Mouse (Mus musculus): ENCODE measurements around the gene Dnah1. TPM values are rescaled to one million over a fixed set of nuclear protein-coding genes. Genes with fewer than 3 reads are reported as not detected.
A peak's percentile ranks its signal among the peaks of the same experiment; 100 is the strongest.

Gene Dnah1
- total RNA-seq, 4 experiments from 2014 or later: 0.03 to 0.06 TPM; not detected in 2

DNA sequence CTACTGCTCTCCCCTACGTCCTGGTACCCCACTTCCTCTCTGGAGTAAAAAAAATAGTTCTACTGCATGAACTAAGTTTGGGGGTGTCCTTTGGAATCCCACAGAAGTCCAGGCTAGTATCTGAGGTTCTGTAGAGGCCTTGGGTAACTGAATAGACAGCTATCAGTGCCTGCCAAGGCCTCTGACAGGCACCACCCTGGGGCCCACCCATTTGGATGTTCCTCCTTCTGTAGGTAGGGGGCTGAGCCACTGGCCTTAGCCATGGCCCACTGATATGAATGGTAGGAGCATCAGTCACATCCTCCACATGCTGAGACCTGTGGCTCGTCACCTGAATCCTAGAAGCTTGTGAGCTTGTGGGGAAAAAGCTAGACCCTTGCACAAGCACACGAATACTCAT, 5.9 kb downstream of the Dnah1 start:
- no peak for DNase-seq (ENCODE audit: low spot score)

DNA sequence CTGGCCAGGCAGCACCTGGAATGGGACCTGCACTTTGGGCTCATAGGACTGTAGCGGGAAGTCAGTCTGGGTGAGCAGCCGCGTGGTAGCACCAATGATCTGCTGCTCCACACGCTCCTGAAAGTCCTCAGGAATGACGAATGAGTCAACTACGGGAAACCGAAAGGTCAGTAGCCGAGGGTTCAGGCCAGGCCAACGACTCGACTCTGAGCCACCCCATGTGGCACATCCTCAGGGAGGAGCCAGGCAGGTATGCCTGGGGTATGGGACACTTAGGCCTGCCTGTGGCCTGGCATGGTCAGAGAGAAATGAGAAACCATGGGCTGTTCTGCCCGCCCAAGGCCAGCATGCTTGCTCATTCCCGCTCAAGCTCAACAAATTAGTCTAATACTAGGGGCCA, 7.1 kb downstream of the Dnah1 start:
- no peak for DNase-seq (ENCODE audit: low spot score)

DNA sequence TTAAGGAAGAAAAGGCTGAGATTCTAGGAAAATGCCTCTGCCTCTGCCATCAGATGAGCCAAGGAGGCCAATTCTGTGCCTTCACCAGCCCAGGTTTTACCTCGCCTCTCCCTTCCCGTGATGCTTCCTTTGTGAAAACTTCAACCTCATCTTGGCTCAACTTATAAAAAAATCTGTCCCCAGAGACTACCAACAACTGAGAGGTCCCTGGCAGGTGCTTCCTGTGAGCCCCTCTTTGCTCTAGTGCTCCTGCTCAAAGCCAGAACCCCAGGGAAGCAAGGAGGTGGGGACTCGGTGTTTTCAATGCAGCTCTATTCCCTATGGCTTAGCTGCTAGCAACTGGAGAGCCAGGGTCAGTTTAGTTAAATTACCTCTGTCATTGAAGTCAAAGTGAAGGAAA, 10.5 kb downstream of the Dnah1 start:
- no peak for DNase-seq (ENCODE audit: low spot score)

DNA sequence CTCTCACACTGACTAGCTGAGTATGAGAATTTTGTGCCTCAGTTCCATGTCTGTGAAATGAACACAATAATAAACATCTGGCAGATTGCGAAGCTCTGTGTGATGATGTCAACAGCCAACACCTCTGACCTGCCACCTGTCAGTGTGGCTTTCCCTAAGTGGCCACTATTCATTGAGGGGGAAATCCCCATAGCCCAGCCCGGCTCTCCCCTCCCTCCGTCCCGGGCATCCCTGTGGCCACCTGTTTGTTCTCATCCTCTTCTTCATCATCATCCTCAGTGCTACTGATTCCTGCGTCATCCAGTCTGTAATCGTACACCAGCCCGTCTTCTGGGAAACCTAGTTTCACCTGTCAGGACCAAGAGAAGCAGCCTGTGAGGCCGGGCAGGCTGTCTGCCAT, 38.0 kb downstream of the Dnah1 start:
- DNase-seq (ENCODE audit: low spot score): no peak

DNA sequence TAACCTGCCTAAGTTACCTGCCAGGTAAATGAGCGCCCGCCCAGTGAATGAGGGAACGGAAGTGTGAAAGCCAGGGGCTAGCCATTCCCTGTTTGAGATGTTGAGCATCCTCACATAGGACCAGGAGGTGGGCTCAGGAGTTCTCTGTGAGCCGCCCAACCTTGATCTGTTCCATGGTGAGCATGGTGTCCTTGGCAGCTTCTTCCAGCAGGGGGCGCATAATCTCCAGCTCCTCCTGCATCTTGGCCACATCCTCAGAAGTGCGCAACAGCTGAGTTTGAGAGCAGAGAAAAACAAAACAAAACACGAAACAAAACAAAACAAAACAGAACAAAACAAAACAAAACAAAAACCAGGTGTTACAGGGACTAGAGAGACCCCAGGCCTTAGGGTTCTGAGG, 51.5 kb downstream of the Dnah1 start:
- DNase-seq (ENCODE audit: low spot score): peak; percentile 71

DNA sequence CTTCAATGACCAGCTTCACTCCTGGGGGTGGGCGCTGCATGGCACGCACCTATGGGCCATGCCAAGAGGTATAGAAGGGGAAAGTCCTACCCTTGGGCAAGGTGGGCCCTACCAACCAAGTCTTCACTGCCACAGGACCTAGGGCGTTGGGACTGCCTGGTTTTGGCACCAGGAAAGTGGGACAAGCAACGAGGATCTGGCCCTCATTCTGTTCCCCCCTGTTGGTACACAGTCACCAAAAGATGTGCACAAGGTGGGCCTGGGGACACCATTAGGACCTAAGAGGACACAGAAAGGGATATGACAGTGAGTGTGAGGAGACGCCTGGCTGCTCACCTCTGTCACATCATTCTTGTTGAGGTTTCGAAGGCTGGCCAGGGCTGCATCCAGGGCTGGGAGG, 52.6 kb downstream of the Dnah1 start:
- no peak for DNase-seq (ENCODE audit: low spot score)

DNA sequence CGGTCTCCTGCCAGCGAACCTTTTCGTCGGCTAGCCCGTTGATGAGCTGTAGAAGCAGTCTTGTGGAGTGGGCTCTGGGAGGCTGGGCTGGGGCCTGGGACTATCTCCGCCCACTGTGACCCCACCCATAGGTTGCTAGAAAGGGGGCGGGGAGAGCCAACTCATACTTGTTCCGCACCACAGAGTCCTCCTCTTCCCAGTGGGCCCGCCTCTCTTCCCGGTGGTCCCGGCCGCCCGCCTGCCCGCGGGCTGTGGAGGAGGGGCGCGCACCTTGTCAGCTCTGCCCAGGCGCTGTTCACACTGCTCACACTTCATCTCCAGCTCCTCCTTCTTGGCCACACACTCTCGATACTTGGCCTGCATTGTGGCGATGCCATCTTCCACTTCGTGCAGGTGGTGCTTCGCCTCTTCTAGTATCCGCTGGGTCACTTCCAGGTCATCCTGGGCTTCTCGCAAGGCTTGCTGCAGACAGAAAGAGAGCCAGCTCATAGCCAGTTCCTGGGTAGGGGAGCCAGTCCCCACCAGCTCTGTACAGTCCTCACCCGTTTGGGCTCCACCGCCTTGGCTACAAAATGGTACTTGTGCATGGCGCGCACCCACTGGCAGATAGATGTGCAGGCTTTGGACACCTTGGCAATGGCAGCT, 54.1 kb downstream of the Dnah1 start:
- no peak for DNase-seq (ENCODE audit: low spot score)

DNA sequence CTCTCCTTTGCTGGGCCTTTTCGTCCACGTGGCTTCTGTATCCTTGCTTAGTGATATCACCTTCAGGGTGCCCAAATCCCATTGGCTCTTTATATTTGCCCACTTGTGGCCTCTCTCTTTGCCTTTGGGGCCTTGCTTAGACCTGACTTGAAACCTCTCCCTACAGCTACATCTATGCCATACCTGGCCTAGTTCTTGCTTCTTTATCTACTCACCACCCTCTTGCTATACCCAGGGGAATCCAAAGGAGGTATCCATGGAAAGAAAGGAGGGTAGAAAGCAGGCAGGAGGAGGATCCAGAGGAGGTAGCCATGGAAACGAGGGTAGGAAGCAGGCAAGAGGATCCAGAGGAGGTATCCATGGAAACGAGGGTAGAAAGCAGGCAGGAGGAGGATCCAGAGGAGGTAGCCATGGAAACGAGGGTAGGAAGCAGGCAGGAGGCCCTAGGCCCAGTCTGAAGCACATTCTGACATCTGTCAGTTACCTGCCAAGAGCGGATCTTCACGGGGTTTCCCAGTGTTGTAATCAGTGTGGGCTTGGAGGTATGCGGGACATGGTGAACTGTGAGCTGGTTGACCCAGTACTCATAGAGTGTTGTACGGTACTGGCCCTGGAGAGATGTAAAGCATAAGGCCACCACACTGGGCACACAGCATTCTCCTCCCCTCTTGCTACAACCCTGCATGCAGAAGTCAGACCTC, 55.2 kb downstream of the Dnah1 start:
- no peak for DNase-seq (ENCODE audit: low spot score)

DNA sequence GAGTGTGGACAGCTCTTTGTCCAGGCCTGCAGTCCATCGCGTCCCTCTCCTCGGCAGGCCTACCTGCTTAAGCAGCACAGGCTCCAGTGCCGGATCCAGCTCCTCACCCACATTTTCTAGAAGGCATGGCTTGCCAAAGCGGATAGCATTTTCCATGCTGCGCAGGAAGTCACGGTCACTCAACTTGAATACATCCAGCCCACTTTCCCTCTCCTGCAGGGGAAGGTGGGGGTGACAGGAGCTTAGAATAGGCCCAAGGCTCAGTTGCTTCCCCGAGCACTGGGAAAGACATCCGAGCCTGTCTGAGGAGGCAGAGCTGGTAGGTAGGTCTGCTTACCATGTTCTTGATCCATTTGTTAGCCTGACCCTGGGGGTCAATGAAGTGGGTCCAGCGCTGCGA, 56.0 kb downstream of the Dnah1 start:
- DNase-seq (ENCODE audit: low spot score): no peak

DNA sequence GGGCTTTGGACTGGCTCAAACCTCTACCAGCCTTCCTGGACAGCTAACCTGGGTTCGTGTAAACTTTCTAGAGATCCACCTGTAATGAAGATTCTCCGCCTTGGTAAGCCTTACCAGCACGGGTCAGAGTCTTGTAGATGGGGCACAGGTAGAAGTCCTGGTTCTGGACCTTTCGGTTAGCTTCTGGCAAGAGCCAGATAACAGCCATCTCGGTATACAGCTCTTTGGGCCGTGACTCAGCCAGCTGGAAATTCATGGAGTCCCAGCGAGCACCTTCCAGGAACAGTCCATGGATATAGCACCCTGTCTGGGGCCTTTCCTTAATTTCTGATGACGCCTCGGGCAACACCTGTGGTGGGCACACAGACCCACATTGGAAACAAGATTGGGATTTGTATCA, 62.8 kb downstream of the Dnah1 start:
- DNase-seq (ENCODE audit: low spot score): no peak

DNA sequence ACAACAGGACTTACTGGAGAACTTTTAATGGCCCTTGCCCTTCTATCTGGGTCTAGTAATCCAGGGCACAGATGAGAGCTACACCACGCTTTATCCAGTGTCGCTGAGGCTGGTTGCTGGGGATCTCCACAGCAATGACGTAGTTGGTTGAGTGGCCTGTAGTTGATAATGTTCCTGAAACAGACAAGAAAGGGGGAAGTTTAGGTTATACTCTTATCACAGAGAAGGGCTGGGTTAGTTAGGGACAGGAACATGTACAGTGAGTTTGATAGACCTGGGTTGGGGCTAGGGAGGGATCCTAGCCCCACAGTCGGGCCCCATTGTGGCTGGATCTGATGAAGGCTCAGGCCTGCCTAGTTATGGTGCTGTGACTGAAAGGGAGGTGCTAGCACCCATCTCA, 63.3 kb downstream of the Dnah1 start:
- DNase-seq (ENCODE audit: low spot score): no peak

DNA sequence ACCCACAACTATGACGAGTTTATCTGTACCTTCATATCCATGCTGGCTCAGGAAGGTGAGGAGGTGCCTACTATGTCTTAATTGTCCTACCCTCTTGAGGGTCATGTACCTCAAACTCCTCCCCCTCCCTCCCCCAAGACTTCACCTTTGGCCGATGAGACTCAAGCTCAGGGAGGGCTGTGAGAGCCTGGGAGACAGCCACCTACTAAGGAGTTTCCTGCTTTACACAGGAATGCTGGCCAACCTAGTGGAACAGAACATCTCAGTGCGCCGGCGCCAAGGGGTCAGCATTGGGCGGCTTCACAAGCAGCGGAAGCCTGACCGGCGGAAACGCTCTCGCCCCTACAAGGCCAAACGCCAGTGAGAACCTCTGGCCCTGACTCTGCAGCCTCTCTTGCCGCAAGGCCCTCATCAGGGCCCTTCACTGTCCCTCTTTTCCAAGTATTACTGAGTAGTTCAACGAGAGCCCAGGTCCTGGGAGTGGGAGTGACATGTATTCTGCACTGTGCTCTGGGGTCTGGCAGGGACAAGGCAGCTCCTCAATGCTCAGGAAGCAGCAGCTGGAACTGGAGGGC, 65.1 kb downstream of the Dnah1 start:
- no peak for DNase-seq (ENCODE audit: low spot score)

DNA sequence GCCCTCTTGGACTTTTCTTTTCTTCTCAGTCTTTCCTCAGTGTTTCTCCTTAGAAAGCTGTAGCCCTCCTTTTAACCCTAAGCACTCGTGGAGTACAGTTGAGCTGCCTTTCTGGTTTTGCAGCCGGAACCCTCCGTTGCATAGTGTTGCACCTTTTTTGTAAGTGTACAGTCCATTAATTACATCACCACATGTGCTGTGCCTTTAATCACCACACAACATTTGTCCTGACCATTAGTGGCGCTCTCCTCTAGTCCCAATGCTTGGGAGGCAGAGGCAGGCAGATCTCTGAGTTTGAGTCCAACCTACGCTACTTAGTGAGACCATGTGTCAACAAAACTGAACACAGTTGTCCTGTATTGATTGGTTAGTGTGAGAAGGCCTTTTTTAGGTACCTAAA, 71.6 kb downstream of the Dnah1 start:
- DNase-seq (ENCODE audit: low spot score): no peak

DNA sequence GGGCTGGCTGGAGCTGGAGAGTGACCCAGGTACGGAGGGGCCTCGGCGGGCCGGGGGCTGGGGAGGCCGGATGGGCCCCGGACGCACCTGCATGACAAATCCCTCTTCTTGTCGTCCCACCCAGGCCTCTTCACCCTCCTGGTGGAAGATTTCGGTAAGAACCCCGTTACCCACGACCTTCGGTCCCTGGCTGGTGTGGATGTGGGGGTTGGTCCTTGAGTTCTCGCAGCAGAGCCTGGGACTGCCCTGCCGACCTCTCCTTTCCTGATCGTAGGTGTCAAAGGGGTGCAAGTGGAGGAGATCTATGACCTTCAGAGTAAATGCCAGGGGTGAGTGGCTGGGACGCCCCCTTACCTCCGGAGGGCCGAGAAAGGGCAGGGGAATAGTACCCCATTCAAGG, 72.1 kb downstream of the Dnah1 start:
- DNase-seq (ENCODE audit: low spot score): no peak

DNA sequence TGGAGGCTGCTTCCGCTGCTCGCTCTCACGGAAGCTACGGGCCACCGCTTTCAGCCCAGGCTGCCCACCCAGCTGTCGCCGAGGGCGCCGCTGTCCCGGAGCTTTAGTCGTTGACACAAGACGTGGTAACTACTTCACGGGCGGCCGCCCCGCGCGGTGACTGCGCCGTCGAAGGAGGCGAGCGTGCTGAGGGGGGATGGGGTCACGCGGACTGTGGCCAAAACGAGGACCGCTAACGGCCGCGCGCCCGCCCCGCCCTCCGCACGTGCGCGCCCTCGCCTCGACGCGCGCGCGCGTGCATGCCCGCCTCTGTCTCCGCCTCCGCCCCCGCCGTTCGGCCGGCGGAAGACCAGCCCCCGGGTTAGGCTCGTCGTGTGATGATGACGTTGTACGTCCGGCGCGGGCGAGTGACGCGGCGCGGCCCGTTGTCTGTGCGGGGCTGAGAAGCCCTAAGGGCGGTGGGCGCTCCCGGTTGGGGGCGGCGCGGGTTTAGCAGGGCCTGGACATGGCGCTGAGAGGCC, 72.6 kb downstream of the Dnah1 start, which contains the start of the genes Phf7 and Bap1:
Gene Phf7 (minus strand): TSS at position 234 of the 521 bp plus-strand sequence.
Gene Bap1 (plus strand): TSS at position 367 of the 521 bp plus-strand sequence.
- DNase-seq (ENCODE audit: low spot score): peak; percentile 93

DNA sequence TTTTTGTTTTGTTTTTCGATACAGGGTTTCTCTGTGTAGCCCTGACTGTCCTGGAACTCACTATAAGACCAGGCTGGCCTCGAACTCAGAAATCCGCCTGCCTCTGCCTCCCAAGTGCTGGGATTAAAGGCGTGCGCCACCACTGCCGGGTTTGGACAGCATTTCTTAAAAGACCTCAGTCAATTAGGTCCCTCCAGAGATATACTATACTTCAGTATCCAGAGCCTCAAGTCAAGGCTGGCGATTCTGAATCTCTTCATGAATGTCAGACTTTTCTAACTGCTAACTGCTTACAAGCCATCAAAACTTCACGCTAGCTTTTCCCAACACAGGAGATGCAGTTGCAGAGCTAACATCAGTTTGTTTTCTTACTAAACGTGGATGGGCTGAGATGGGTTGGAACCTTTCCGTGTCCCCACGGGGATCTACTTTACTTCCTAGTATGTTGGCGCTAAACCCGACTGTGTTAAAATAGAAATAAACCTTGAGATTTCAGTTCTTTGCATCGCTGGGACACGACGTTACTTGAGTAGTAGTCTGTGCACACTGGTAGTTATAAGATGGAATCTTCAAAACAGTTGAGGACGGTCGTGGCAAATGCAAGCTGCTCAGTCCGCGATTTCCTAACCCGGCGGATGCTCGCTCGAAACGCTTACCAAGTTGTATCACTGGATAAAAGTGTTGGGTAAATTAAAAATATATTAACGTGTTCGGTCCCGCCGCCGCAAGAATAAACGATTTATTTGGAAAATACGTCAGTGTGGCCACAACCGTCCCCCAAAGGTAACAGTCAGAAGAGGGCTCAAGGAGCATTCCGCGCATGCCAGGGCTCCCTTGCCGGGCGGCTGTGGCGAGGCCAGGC, 73.2 kb downstream of the Dnah1 start:
- DNase-seq (ENCODE audit: low spot score): no peak

DNA sequence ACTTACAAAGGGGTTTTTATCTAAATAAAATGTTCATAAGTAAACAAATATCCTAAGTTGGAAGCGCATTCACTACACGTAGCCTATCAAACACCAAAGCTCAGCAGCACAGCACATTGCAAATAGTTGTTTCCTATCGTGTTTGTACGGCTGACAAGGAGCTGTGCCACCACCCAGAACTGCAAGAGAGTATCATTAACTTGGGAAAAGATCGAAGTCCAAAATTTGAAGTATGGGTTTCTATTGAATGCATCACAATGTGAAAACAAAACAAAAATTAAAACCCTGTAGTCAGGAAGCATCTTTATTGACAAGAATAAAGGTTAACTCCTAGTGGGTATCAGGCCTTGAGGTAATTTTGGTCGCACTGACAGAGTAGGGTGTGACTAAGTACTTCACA, 75.3 kb downstream of the Dnah1 start:
- no peak for DNase-seq (ENCODE audit: low spot score)

DNA sequence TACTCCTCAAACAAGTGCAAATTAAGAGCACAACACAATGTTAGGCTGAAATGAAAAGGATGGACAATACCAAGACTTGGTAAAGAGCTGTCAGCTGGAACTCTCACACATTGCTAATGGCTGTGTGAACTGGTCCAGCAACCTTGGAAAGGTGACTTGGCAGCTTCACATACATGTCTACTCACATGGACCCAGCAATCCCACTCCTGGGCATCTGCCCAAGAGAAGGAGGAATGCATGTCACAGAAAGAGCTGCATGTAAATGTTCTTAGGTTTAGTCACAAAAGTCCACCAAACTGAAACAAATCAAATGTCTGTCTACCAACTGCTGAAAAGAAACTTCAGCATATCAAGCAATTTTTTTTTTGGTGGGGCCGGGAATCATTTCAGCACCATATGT, 77.8 kb downstream of the Dnah1 start:
- DNase-seq (ENCODE audit: low spot score): no peak

DNA sequence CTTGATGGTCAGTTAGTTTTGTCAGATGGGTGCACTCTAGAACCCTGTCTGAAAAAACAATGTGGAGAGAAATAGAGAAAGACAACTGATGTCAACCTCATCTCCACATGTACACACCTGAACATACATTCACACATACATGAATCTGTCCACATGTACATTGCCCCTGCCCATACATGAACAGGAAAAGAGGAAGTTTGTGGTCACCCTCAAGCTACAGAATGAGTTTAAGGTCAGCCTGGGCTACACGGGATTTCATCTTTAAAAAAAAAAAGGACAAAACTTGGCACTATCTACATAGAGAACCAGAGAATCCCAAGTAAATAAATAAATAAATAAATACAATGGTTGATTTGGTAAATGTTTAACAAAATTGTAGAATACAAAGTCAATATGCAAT, 78.9 kb downstream of the Dnah1 start:
- no peak for DNase-seq (ENCODE audit: low spot score)

DNA sequence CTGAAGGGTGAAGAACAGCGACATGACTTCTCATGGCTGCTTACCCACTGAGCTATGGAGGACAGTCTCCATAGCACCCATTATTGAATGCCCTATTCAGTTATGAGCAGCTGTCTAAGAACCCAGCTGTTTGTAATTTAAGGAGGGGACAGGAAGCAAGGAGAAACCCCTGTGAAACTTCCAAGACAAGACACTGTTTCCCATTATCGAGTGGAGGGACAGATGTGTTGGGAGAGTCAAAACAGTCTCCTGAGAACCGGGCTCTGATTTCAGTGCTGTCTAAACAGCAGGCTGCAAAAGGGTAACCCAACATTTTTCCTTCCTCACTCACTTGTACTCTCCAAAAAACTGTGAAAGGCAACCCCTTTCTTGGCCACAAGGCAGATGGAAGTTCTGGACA, 83.2 kb downstream of the Dnah1 start:
- DNase-seq (ENCODE audit: low spot score): no peak

DNA sequence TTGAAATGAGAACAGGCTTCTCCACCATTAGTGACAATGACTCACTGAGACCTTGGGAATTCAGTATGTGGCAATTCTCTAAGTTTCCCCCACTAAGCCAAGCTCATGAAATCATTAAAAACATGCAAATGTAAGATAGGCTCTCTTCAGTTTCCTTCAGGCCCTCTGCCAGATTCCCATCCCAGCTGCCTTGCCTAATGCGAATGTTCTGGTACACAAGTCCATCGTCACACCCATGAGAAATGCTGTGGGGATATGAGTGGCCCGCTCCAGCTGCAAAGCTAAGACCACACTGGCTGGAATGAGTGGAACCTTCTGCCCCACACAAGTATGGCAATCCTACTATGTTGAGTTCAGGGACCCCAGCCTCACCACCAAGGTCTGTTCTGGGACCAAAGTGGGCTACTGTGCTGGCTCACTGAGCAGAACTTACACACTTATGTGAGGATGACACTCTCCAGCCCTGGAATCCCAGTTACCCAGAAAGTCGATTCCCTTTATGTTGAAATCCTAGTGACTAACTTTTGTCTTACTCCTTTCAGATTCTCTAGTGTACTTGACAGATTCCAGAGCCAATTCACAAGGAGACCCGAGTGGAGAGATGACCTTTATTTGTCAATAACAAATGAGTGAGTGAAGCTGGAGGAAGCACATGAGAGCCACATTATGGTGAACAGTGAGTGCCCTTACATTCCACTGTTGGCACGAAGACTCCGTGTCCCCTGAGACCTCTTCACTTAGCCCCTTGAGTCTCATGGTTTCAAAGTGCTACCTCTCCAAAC, 86.4 kb downstream of the Dnah1 start:
- peak; percentile 65 for DNase-seq (ENCODE audit: low spot score)
